Mouse (Mus musculus): Measurements from ENCODE around the gene Ahrr. TPM values are rescaled to one million over a fixed set of nuclear protein-coding genes. Genes with fewer than 3 reads are reported as not detected.

Ahrr gene
- polyA plus RNA-seq, 1 experiment from 2014 or later, result 0.61 TPM

DNA sequence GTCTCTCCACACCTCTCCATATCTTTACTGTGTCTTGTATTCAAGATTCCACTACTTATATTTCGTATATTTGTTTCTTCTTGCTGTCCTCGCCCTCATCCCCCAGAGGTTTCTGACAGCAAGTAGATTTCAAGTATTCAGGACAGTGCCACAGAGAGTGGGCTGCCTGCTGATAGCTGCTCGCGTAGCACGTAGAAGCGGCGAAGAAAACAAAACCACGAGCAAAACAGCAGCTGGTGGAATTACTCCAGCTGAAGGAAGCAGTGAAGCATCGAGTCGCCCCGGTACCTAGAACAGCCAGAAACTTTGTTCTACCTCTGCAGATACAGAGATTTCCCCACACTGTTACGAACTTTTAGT, 83.2 kb downstream of the Ahrr start:
- peaks cover 34% of the 10 kb centered on the region for H3K4me1 ChIP-seq (replicated peaks)
- H3K4me3 ChIP-seq, result peak overlapping the region; percentile 81
- peak overlapping the region; percentile 87 for H3K4me2 ChIP-seq
- WGBS, result 17% methylated on average over 12 of the region's 12 CpGs
- peak; percentile 73 for ATAC-seq (ENCODE audit: low FRiP score)
- no peaks in the 10 kb centered on the region for H3K9me3 ChIP-seq
- peak overlapping the region; percentile 85 for H3K9ac ChIP-seq
- H3K36me3 ChIP-seq, result peaks cover 3% of the 10 kb centered on the region
- peak overlapping the region; percentile 88 for H3K27ac ChIP-seq
- H3K27me3 ChIP-seq, result 0 out of 2 replicates have a peak, but pooled peaks cover 3% of the 10 kb centered on the region

DNA sequence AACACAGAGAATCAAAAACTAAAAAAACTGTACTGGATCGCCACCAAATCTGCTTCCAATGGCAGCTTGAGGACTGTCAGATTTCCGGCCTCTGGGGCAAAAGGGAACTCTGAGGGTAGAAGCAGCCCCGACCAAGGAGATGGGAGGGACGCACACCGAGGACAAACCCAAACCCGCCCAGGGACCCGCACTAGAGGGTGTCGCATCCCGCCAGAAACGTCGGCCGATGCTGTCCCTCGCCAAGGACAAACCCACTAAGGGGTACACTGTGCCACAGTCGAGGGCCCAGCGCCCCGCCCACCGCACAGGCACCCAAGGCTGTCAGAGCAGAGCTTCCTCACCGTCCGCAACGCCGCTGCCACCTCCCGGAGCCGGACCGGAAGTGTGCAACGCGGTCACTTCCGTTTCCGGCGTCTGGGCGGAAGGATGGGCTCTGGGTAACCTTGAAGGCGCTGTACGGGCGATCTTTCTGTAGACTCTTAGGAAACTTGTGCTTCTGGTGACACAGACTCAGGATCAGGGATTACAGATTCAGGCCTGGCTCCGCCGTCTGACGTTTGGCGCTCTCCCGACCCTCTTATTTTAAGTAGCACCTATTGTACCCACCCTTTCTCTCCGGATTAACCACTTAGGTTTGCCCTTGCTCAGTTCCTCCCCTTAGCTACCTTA, 83.7 kb downstream of the Ahrr start, which contains the start of gene Exoc3:
Gene Exoc3, minus strand, starts transcription at position 416 of the 669 bp plus-strand sequence.
- H3K9ac ChIP-seq, result peak within 1 kb of the TSS; percentile 85
- peaks cover 8% of the 10 kb centered on the region for H3K36me3 ChIP-seq
- 0 out of 2 replicates have a peak, but pooled peaks cover 3% of the 10 kb centered on the region for H3K27me3 ChIP-seq
- peak within 1 kb of the TSS; percentile 87 for H3K4me2 ChIP-seq
- H3K4me3 ChIP-seq, result peak within 1 kb of the TSS; percentile 81
- under 1% methylated on average over 39 of the region's 39 CpGs for WGBS
- H3K9me3 ChIP-seq, result no peaks in the 10 kb centered on the region
- peaks cover 34% of the 10 kb centered on the region for H3K4me1 ChIP-seq (replicated peaks)
- H3K27ac ChIP-seq, result peak within 1 kb of the TSS; percentile 88
- peak; percentile 99 for ATAC-seq (ENCODE audit: low FRiP score)

DNA sequence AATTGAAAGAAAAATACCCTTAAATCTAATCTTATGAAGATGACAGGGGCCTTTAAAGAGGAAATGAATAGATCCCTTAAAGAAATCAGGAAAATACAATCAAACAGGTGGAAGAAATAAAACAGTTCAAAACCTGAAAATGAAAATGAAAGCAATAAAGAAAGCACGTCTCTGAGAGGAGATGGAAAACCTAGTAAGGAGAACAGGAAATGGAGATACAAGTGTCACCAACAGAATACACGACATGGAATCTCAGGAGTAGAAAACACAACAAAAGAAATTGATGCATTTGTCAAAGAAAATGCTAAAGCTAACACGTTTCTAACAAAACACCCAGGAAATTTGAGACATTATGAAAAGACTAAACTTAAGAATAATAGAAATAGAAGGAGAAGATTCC, 95.7 kb downstream of the Ahrr start:
- H3K4me1 ChIP-seq (replicated peaks), result no peaks in the 10 kb centered on the region
- ATAC-seq (ENCODE audit: low FRiP score), result no peak
- peaks cover 51% of the 10 kb centered on the region for H3K36me3 ChIP-seq
- 87% methylated on average over 3 of the region's 3 CpGs for WGBS
- no peaks in the 10 kb centered on the region for H3K27me3 ChIP-seq
- H3K4me3 ChIP-seq, result no peak overlapping the region
- no peak overlapping the region for H3K9ac ChIP-seq
- no peaks in the 10 kb centered on the region for H3K9me3 ChIP-seq
- no peak overlapping the region for H3K4me2 ChIP-seq
- H3K27ac ChIP-seq, result no peak overlapping the region

DNA sequence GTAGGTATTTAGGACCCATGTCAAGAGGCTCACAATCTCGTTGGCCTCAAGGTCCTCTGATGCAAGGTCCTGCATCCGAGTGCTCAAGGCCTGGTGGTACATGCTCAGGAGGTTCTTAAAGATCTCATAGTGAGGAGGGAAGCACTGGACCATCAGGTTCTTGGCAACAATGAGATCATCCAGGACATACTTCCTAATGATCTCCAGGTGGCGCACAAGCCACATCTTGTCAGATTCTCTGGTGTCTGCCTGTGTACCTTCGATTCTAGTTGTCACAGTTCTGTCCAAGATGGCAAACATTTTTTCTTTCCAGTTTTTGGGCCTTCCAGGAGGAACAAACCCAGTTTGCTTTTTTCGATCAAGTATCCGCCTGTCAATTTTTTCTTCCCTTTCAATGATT, 99.5 kb downstream of the Ahrr start:
- Histone ChIP-seq H3K36me3 (peaks cover 67% of the 10 kb centered on the region), H3K9ac (no peak overlapping the region), H3K9me3 (no peaks in the 10 kb centered on the region), H3K4me1 (replicated peaks) (no peaks in the 10 kb centered on the region), H3K4me3 (no peak overlapping the region), H3K4me2 (no peak overlapping the region), H3K27ac (no peak overlapping the region), H3K27me3 (no peaks in the 10 kb centered on the region)
- no peak for ATAC-seq (ENCODE audit: low FRiP score)
- 84% methylated on average over 6 of the region's 6 CpGs for WGBS

DNA sequence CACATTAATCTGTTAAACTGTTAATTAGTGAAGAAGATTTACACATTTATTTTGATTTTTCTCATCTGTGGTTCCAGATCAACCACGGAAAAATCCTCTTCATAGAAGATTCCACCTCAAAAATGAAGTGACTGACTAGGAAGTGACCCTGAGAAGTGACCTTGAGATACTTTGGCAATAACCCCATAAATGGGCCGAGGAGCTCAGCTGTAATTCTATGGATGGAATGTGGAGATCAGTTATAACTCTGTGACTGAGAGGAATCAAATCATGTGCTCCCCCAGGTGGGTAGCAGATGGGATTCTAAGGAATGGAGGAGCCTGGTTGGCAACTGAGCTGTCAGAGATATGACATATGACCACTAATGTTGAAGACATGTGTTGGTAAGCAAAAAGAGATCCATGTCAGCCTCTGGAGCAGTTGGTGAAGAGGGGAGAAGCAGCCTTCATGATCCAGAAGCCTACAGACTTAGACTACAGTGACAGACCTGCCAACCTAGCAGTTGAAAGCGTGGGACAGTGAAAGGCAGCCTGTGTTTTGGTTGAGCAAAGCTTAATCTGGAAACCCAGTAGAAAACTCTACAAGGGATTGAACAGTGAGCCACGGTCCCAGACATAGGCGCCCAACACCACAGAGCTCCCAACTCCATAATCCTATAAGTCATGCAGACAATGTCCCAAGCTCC, 109.0 kb downstream of the Ahrr start:
- H3K9ac ChIP-seq, result no peak overlapping the region
- H3K4me2 ChIP-seq, result no peak overlapping the region
- H3K27ac ChIP-seq, result no peak overlapping the region
- no peaks in the 10 kb centered on the region for H3K27me3 ChIP-seq
- H3K9me3 ChIP-seq, result no peaks in the 10 kb centered on the region
- peaks cover 71% of the 10 kb centered on the region for H3K36me3 ChIP-seq
- no peak for ATAC-seq (ENCODE audit: low FRiP score)
- H3K4me3 ChIP-seq, result no peak overlapping the region
- no peaks in the 10 kb centered on the region for H3K4me1 ChIP-seq (replicated peaks)
- 95% methylated on average over 5 of the region's 5 CpGs for WGBS

DNA sequence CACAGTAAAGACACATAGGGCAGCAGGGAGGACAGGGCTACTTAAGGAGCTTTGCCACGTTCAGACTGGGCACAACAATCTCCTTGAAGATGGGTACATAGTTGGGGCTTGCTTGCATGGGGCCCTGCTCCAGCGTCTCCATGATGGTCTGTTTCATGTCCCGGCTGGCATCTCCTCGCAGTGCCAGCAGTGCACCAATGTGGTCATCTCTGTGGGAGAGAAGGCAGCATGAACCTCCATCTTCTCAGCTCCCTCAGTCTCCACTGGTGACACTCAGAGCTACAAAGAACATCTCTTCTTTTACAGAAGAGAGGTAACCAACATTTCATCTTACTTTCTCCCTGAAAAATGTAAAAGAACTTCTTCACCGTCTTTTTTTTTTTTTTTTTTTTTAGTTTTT, 120.1 kb downstream of the Ahrr start:
- H3K4me3 ChIP-seq, result no peak overlapping the region
- H3K4me2 ChIP-seq, result no peak overlapping the region

DNA sequence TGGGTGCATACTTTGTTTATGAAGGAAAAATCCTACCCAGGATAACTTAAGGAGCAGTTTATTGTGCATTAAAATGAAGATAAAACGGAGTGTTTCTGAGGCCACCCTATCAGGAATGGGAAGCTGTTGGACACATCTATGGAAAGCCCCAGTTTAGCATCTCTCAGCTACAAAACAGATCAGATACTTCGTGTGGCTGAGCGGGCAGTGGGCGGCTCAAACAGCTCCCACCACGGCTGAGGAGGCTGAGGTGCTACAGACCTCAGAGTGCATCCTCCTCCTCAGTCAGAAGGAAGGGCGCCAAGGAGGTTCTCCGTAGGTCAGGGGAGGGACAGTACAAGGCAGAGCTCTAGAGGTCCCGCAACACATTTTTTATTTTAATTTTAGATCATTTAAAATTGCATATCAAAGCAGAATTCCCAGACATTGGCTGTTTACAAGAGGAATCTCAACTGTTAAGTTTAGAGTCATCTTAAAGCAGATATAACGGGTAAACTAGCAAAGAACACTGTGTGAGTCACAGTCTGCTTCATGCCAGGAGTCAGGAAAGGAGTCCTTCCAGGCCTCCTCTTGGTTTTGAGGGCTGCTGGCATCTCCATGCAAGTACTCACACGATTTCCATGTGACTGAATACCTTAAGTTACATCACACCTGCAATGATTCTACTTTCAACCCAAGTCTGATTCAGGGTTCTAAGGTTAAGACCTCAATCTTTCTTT, 122.5 kb downstream of the Ahrr start:
- Histone ChIP-seq H3K27me3 (no peaks in the 10 kb centered on the region), H3K27ac (no peak overlapping the region), H3K4me2 (no peak overlapping the region), H3K4me3 (no peak overlapping the region), H3K36me3 (peaks cover 54% of the 10 kb centered on the region), H3K9me3 (no peaks in the 10 kb centered on the region), H3K9ac (no peak overlapping the region), H3K4me1 (replicated peaks) (peaks cover 12% of the 10 kb centered on the region)
- no peak for ATAC-seq (ENCODE audit: low FRiP score)
- 90% methylated on average over 10 of the region's 10 CpGs for WGBS

More for the DNA sequence above, 120.1 kb downstream of the Ahrr start:
- Histone ChIP-seq H3K9me3 (no peaks in the 10 kb centered on the region), H3K9ac (no peak overlapping the region), H3K36me3 (peaks cover 74% of the 10 kb centered on the region), H3K27ac (no peak overlapping the region), H3K4me1 (replicated peaks) (peaks cover 3% of the 10 kb centered on the region; the same call in 1 of the 2 replicates), H3K27me3 (no peaks in the 10 kb centered on the region)
- WGBS, result 96% methylated on average over 5 of the region's 5 CpGs
- no peak for ATAC-seq (ENCODE audit: low FRiP score)

DNA sequence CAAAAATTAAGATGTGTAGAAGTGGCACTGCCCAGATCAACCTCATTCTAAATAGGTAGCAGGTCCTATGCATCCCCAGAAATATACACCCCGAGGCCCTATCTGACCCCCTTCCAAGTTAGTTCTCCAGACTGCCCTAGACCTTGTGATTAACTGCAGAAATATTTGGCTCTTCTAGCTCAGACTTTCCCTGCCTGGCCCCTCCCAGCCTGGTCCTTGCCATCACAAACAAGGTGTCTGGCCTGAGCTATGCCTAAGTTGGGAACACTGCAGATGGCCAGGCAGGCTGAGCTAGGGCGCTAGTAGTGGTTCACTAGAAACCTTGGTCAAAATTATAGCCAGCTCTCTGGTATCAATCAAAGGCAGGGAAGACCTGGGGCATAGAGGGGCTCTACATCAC, 124.6 kb downstream of the Ahrr start:
- peaks cover 33% of the 10 kb centered on the region for H3K36me3 ChIP-seq
- WGBS, result 95% methylated on average over 2 of the region's 2 CpGs
- H3K27me3 ChIP-seq, result no peaks in the 10 kb centered on the region
- H3K4me3 ChIP-seq, result no peak overlapping the region
- H3K27ac ChIP-seq, result no peak overlapping the region
- H3K4me2 ChIP-seq, result no peak overlapping the region; the same call in 1 of the 2 replicates
- peaks cover 12% of the 10 kb centered on the region for H3K4me1 ChIP-seq (replicated peaks)
- no peak overlapping the region for H3K9ac ChIP-seq
- H3K9me3 ChIP-seq, result no peaks in the 10 kb centered on the region
- peak; percentile 14; the same call in 1 of the 2 replicates for ATAC-seq (ENCODE audit: low FRiP score)

DNA sequence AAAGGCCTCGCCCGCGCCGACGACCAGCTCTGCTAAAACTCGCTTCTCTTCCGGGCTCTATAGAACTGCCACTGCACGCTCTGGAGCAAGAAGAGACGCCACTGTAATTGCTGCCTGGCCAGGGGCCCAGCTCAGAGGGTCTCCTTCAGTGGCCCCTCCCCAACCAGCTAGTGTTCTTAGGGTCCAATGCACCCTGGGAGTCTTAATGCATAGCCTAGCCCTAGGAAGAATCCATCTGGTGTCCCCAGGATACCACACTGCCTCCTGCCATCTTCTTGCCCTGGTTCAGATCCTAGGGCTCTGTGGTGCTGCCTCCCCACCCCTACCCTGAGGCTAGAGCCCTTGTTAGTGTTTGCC, 125.1 kb downstream of the Ahrr start:
- Histone ChIP-seq H3K9ac (peak overlapping the region; percentile 73), H3K9me3 (no peaks in the 10 kb centered on the region), H3K27ac (0 out of 2 replicates have a peak overlapping the region, but pooled peaks have one; percentile 6), H3K4me3 (peak overlapping the region; percentile 48), H3K4me2 (peak overlapping the region; percentile 71), H3K36me3 (peaks cover 29% of the 10 kb centered on the region), H3K4me1 (replicated peaks) (peaks cover 12% of the 10 kb centered on the region), H3K27me3 (no peaks in the 10 kb centered on the region)
- ATAC-seq (ENCODE audit: low FRiP score), result peak; percentile 75
- WGBS, result 11% methylated on average over 9 of the region's 9 CpGs

DNA sequence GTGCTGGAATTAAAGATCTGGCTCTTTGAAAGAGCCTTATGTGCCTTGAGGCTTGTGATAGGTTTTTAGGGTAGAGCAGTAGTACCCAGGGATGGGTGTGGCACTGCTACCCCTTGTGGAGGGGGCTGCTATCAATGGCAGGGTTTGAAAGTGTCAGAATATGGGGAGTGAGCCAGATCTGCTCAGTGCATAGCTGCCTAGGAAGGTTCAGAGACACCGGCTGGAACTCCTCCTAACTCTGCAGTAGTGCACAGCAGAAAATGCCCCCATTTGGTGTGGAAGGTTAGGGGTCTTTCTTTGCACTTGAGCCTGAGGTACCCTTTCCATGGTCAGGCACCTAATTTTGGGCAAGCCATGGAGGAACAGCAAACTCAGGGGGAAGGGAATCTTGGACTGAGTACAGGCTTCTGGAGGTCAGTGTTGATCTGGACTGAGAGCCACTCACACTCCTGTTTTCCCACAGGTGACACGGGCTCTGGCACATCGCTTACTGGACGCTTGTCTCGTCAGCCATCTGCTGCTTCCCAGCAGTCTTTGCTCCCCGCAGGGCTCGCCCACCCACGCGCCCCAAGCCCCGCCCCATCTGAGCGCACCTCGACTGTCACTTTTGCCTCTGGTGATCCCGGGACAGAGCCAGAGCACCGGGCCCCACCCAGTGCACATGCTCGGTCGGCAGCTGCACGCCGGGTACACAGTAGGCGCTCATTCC, 125.6 kb downstream of the Ahrr start:
- H3K4me2 ChIP-seq, result peak overlapping the region; percentile 71
- 14% methylated on average over 19 of the region's 19 CpGs for WGBS
- 0 out of 2 replicates have a peak overlapping the region, but pooled peaks have one; percentile 6 for H3K27ac ChIP-seq
- H3K9ac ChIP-seq, result peak overlapping the region; percentile 73
- peaks cover 24% of the 10 kb centered on the region for H3K36me3 ChIP-seq
- peak overlapping the region; percentile 48 for H3K4me3 ChIP-seq
- peak; percentile 83 for ATAC-seq (ENCODE audit: low FRiP score)
- H3K9me3 ChIP-seq, result no peaks in the 10 kb centered on the region
- peaks cover 12% of the 10 kb centered on the region for H3K4me1 ChIP-seq (replicated peaks)
- H3K27me3 ChIP-seq, result no peaks in the 10 kb centered on the region
